Mouse (Mus musculus) adrenal gland, adult 10 weeks (tissue): Measurements from ENCODE around the gene Thsd7b. TPM values are rescaled to one million over a fixed set of nuclear protein-coding genes. Genes with fewer than 3 reads are reported as not detected.

ENCODE experiments used
- polyA plus RNA-seq: library from polyadenylated mRNA; stranded (reverse); fragments of 350-450 nt; fragmentation: Illumina TruSeq; extraction: RNeasy Lipid Tissue Mini Kit (QIAGEN cat#74804); gene quantifications from one replicate; pipeline ENCODE4 v1.2.3, GENCODE M21; 2014; ENCODE audit warnings: low read depth, low replicate concordance

Gene Thsd7b
- polyA plus RNA-seq, result 1.9 TPM

DNA sequence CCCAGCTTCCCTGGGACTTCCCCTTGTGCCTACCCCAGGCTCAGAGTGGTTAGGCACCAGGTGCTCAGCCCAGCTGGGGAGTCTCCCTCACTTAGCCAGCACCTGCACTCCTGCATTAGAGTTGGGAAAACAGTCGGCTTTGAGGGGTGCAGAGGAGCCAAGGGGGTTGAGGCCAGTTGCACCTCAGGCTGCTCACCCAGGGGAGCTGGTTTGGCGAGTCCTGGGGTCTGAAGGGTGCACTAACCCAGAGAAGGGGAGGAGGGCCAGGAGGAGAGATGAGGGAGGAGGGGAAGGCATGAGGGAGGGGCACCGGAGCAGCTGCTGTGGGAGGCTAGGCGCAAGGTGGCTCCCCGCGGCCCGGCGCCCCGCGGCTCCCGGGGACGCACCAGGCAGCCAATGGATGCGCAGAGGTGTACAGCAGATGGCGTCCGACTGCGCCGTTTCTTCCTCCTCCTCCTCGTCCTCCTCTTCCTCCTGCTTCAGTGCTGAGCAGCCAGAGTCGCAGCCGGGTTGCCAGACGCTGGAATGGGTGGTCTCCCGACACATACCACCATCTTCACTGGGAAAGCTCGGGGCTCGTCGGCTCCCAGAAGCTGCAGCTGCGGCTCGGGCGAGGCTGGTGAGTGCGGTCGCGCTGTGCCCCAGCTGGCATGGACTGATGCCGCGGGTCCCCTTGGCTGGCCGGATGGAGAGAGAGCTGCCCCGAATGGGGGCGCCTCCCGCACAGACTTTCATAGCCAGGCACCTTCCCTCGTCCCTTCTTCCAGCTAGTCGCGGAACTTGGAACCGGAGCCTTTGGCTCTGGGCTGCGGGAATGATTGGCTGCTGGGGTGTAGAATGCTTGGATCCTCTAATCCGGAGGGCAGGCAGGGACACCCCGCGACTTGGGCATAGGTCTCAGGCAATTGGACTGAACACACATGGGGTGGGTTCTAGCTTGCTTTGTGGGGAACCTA lies at the start of gene Thsd7b:
TSS of gene Thsd7b (plus strand) at position 321 of the 956 bp plus-strand sequence.

